Mouse (Mus musculus) small intestine, adult 2 months (tissue): ENCODE results near the gene Csrp3.

Source experiments
- CTCF ChIP-seq: fragments of 200-500 bp; IDR thresholded peaks from 2 replicates; pipeline ENCODE4 v1.5.1; 2012; ENCODE audit warnings: low read depth, mild to moderate bottlenecking, control low read depth, inconsistent platforms, low read length, moderate library complexity, mixed read lengths; ENCODE audit not compliant: insufficient replicate concordance, insufficient read length; ENCODE audit errors: extremely low read depth
- POLR2A ChIP-seq: fragments of 200-500 bp; IDR thresholded peaks from 2 replicates; pipeline ENCODE4 v1.6.1; 2012; ENCODE audit warnings: low read depth, mild to moderate bottlenecking, control low read depth, inconsistent platforms, low read length, moderate library complexity

GRCm38 (mm10) chr7:48891029-48891428 is 43.2 kb upstream of the Csrp3 start:
- TF ChIP-seq CTCF (no peak), POLR2A (no peak)
